Mouse (Mus musculus): ENCODE data around the gene Fbxl15.

GRCm38 (mm10) chr19:46296938-46297337 is 31.0 kb upstream of the Fbxl15 start:
- TF ChIP-seq GATA1 (IDR thresholded peaks at IDR 0.05; ENCODE audit: low read length) (no peak), TAL1 (IDR thresholded peaks at IDR 0.05; ENCODE audit: low read length) (no peak)

Data from erythroblast, embryonic 14.5 days (primary cell).